Mouse (Mus musculus) hindbrain, postnatal 0 days (tissue): ENCODE results near the gene Asna1. TPM values are rescaled to one million over a fixed set of nuclear protein-coding genes. Genes with fewer than 3 reads are reported as not detected.

Source experiments
- ATAC-seq: fragments of 200-750 bp; cut with Nextera tagmentation; 2 replicates; pipeline ENCODE4 v1.8.0; 2017; ENCODE audit warnings: mild to moderate bottlenecking, moderate TSS enrichment, moderate library complexity
- DNase-seq: peaks from one replicate; pipeline ENCODE4 v3.0.0-alpha.2; 2015; ENCODE audit warnings: low spot score
- H3K27ac ChIP-seq: fragments of 300-500 bp; sonication (generic); 2 replicates; pipeline ENCODE4 v1.5.1; 2014; ENCODE audit warnings: mild to moderate bottlenecking
- H3K27me3 ChIP-seq: fragments of 300-500 bp; sonication (generic); 2 replicates; pipeline ENCODE4 v1.6.1; 2014; ENCODE audit warnings: low read length, mixed read lengths; ENCODE audit not compliant: insufficient read depth
- H3K36me3 ChIP-seq: fragments of 300-500 bp; sonication (generic); 2 replicates; pipeline ENCODE4 v1.6.1; 2014; ENCODE audit warnings: low read length, mixed read lengths; ENCODE audit not compliant: insufficient read depth
- H3K4me1 ChIP-seq: fragments of 300-500 bp; sonication (generic); 2 replicates; pipeline ENCODE4 v1.6.1; 2014; ENCODE audit warnings: antibody characterized with exemption, low read length, mixed read lengths; ENCODE audit not compliant: insufficient read depth
- H3K4me2 ChIP-seq: fragments of 300-500 bp; sonication (generic); 2 replicates; pipeline ENCODE4 v1.6.1; 2014; ENCODE audit warnings: low read depth, mild to moderate bottlenecking, low read length, moderate library complexity, mixed read lengths
- H3K4me3 ChIP-seq: fragments of 300-500 bp; sonication (generic); 2 replicates; pipeline ENCODE4 v1.5.1; 2014; ENCODE audit warnings: low read length
- H3K9ac ChIP-seq: fragments of 300-500 bp; sonication (generic); replicated peaks from 2 replicates; pipeline ENCODE4 v1.6.1; 2014; ENCODE audit warnings: mild to moderate bottlenecking, low read length, moderate library complexity, mixed read lengths
- H3K9me3 ChIP-seq: fragments of 300-500 bp; sonication (generic); 2 replicates; pipeline ENCODE4 v1.6.1; 2016; ENCODE audit warnings: low read length, mixed read lengths
- CTCF ChIP-seq: IDR thresholded peaks from 2 replicates; pipeline ENCODE4 v1.5.1; 2016; ENCODE audit warnings: antibody characterized with exemption, control low read depth, low read depth
- WGBS: fragments of 180-500 bp; shearing (Covaris S2); extraction: QIAGEN DNeasy Blood & Tissue Kit; methylation state at CpG from one replicate; pipeline ENCODE4 v1.1.7; 2014; 5-methylcytosine and 5-hydroxymethylcytosine counted together
- polyA plus RNA-seq: library from polyadenylated mRNA; unstranded; fragments of >200 nt; fragmentation: Nextera tagmentation; extraction: Ambion mirVana; gene quantifications from 2 replicates; pipeline ENCODE4 v1.2.1, GENCODE M21; 2015
- total RNA-seq: library from RNA; depleted of rRNA; stranded (reverse); fragments of >200 nt; gene quantifications from 2 replicates; pipeline ENCODE4 v1.2.3, GENCODE M21; 2014

The Asna1 gene
- total and polyA plus RNA-seq, 2 experiments from 2014 or later, result 150 to 165 TPM

DNA sequence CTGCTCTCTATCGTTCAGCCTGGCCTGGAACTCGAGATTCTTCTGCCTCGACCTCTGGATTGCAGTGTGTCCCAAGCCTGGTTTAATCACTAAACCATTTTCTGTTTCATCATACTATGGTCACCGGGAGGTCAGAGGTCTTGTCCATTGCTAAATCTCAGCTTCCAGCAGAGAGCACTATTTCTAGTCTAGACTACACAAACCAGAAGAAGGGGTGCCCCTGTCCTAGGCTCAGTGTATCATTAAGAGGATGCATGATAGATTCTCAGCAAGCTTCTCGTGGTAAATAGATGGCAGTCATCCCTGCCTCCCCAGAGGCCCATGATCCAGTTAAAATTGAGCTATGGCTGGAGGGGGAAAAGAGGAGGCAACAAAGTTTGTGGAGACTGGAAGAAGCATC lies 46.0 kb upstream of the Asna1 start:
- Histone ChIP-seq H3K4me1 (0 out of 2 replicates have a peak, but pooled peaks cover 6% of the 10 kb centered on the region), H3K27me3 (no peaks in the 10 kb centered on the region), H3K27ac (peak overlapping the region; percentile 94), H3K4me2 (peak overlapping the region; percentile 85), H3K9me3 (no peaks in the 10 kb centered on the region), H3K4me3 (peak overlapping the region; percentile 91), H3K36me3 (peaks cover 37% of the 10 kb centered on the region), H3K9ac (peak overlapping the region; percentile 88; the same call in 1 of the 2 replicates)
- DNase-seq (no peak), ATAC-seq (no peak)
- 84% methylated on average over 5 of the region's 5 CpGs for WGBS
- no peak for TF ChIP-seq CTCF

DNA sequence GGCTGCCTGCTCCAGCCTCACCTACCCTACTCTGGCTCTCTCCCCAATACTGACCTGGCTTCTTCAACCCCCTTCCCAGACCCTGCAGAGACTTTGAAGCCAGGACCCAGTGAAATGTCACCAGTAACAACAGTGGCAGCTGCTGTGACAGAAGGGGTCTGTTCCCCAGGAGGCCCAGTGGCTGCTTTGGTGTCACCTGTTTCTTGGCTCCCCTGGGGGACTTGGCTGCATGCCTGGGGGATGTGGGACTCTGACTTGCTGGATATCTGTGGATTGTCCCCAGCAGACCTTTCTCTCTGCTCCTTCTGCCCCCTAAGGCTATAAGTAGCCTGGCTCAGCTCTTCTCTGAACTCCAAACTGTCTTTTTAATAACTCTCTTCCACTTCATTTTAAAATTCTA lies 42.9 kb upstream of the Asna1 start, which contains the start of gene Gm5741:
Gm5741 (minus strand) TSS at position 1 of the 400 bp plus-strand sequence.
- DNase-seq, result no peak
- Histone ChIP-seq H3K4me1 (0 out of 2 replicates have a peak, but pooled peaks cover 6% of the 10 kb centered on the region), H3K9ac (no peak within 1 kb of the TSS), H3K4me2 (no peak within 1 kb of the TSS), H3K27ac (no peak within 1 kb of the TSS), H3K36me3 (peaks cover 21% of the 10 kb centered on the region; the same call in 1 of the 2 replicates), H3K9me3 (no peaks in the 10 kb centered on the region), H3K4me3 (no peak within 1 kb of the TSS), H3K27me3 (no peaks in the 10 kb centered on the region)
- TF ChIP-seq CTCF, result no peak
- no peak for ATAC-seq

DNA sequence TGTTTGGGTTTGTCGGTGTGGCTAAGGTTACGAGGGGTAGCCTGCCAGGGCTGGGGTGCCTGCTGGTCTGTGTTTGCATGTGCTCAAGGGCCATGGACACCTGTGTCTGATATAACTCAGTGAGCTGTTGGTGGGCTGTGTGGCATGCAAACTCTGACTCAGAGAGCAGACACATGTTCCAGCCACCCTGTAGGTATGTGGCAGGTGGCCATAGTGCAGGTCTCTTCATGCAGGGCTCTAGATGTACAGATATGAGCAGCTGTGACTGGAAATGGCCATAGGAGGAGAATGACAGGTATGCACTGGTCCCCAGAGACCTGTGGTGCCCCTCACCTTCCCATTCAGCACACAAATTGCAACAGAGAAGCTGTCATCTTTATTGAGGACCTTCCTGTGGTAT lies 42.1 kb upstream of the Asna1 start:
- no peaks in the 10 kb centered on the region for H3K9me3 ChIP-seq

DNA sequence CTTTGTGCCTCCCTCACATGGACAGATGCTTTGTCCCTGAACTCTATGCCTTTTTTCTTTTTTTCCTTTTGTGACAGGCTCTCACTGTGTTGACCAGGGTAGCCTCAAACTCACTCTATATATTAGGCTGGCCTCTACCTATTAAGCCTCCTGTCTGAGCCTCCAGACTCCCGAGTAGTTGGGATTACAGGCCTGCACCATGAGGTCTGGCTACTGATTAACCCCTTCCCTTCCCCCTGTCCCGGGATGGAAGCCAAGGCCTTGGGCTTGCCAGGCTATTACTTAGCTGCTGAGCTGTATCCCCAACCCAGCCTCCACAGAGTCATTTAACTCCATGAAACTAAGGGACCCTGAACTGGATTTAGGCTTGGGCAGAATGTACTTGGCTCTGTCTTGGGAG lies 40.1 kb upstream of the Asna1 start:
- no peak for ATAC-seq
- no peak for TF ChIP-seq CTCF
- no peaks in the 10 kb centered on the region for H3K27me3 ChIP-seq

More for the DNA sequence above, 42.1 kb upstream of the Asna1 start:
- H3K27me3 ChIP-seq, result no peaks in the 10 kb centered on the region
- no peak overlapping the region for H3K27ac ChIP-seq
- peaks cover 21% of the 10 kb centered on the region; the same call in 1 of the 2 replicates for H3K36me3 ChIP-seq
- no peak overlapping the region for H3K4me3 ChIP-seq
- no peak overlapping the region for H3K4me2 ChIP-seq
- no peak overlapping the region for H3K9ac ChIP-seq
- DNase-seq (no peak), ATAC-seq (no peak)
- TF ChIP-seq CTCF, result no peak
- WGBS, result 87% methylated on average over 2 of the region's 2 CpGs
- 0 out of 2 replicates have a peak, but pooled peaks cover under 1% of the 10 kb centered on the region for H3K4me1 ChIP-seq

DNA sequence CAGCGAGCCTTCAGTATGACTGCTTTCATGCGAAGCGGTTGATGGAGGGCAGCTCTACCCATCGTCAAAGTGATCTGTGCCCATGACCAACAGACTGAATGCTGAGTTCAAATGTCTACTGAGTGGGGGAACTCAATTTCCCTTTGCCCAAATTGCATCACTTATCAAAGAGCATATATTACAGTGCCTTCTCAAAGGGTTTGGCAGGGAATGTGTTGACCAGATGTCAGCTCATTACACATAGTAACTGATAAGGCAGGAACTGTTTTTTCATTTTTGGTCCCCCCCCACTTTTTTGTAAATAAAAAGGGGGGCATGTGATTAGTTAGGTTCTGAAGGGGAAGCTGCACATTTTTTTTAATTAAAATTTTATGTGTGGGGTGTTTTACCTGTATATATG lies 37.5 kb upstream of the Asna1 start:
- H3K36me3 ChIP-seq, result peaks cover 21% of the 10 kb centered on the region; the same call in 1 of the 2 replicates
- H3K27me3 ChIP-seq, result no peaks in the 10 kb centered on the region
- no peak overlapping the region for H3K4me2 ChIP-seq
- DNase-seq, result no peak
- no peak overlapping the region for H3K4me3 ChIP-seq
- H3K27ac ChIP-seq, result no peak overlapping the region
- no peaks in the 10 kb centered on the region for H3K9me3 ChIP-seq
- no peak for ATAC-seq
- TF ChIP-seq CTCF, result no peak
- 95% methylated on average over 4 of the region's 4 CpGs for WGBS
- peaks cover 11% of the 10 kb centered on the region for H3K4me1 ChIP-seq
- H3K9ac ChIP-seq, result no peak overlapping the region

More for the DNA sequence above, 40.1 kb upstream of the Asna1 start:
- WGBS, result 34% methylated on average over 2 of the region's 2 CpGs
- Histone ChIP-seq H3K4me3 (no peak overlapping the region), H3K36me3 (peaks cover 21% of the 10 kb centered on the region; the same call in 1 of the 2 replicates), H3K4me1 (peaks cover 11% of the 10 kb centered on the region), H3K9ac (no peak overlapping the region), H3K9me3 (no peaks in the 10 kb centered on the region), H3K27ac (no peak overlapping the region), H3K4me2 (no peak overlapping the region)
- no peak for DNase-seq

DNA sequence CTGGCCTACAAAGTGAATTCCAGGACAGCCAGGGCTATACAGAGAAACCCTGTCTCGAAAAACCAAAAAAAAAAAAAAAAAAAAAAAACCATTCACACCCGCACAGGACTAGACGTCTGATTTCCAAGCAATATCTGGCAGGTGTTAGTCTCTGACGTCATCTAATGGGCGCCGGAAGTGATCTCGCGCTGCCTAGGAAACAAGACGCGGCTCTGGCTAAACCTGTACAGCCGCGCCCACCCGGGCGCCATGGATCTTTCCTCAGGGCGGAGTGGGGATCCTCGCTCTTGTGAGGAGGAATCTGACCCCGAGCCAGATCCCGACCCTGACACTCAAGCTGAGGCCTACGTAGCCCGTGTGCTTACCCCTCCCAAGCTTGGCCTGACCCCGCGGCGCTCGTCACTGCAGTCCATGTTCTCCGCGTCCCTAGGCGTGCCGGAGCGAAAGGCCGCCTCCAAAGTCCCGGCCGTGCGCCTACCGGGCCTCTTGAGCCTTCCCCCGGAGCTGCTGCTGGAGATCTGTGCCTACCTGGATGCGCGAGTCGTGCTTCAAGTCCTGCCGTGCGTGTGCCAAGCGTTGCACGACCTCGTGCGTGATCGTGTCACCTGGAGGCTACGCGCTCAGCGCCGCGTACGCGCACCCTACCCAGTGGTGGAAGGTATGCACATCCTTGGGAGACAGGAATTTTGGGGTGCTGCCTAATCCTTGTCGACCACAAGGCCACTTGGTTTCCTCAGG lies 35.0 kb upstream of the Asna1 start, which contains the start of gene Fbxw9:
Fbxw9 (plus strand) TSS at position 177 of the 738 bp plus-strand sequence.
- Histone ChIP-seq H3K9me3 (no peaks in the 10 kb centered on the region), H3K4me1 (peaks cover 11% of the 10 kb centered on the region), H3K36me3 (peaks cover 12% of the 10 kb centered on the region), H3K4me3 (peak within 1 kb of the TSS; percentile 96), H3K9ac (peak within 1 kb of the TSS; percentile 81), H3K4me2 (peak within 1 kb of the TSS; percentile 95), H3K27ac (peak within 1 kb of the TSS; percentile 81), H3K27me3 (no peaks in the 10 kb centered on the region)
- TF ChIP-seq CTCF, result peak; percentile 24; the same call in 1 of the 2 replicates
- ATAC-seq, result peak; percentile 96
- peak; percentile 97 for DNase-seq
- under 1% methylated on average over 52 of the region's 53 CpGs for WGBS

DNA sequence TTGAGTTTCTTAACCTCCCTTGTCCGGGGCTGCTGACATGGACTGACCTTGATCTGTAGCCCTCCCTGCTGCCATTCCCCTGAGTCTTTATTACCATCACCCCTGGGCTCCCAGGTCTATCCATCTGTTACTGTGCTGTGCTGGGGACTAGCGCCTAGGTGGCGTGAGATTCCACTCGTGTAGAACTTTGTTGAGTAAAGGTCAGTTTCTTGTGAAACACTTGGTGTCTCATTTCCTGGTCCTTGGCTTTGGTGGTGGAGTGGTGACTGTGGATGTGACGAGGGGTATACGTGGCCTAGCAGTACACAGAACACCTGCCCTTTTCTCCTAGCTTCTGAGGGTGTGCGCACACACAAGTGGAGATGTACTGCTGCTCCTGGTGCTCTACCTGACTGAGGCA lies 32.3 kb upstream of the Asna1 start:
- Histone ChIP-seq H3K4me3 (no peak overlapping the region), H3K9ac (no peak overlapping the region), H3K27me3 (no peaks in the 10 kb centered on the region), H3K4me1 (peaks cover 11% of the 10 kb centered on the region), H3K27ac (no peak overlapping the region), H3K9me3 (no peaks in the 10 kb centered on the region), H3K36me3 (peaks cover 39% of the 10 kb centered on the region), H3K4me2 (no peak overlapping the region)
- 80% methylated on average over 7 of the region's 7 CpGs for WGBS
- TF ChIP-seq CTCF, result no peak
- no peak for ATAC-seq
- no peak for DNase-seq
